Mouse (Mus musculus): Measurements from ENCODE around the gene Arsa.

Gene Arsa

DNA sequence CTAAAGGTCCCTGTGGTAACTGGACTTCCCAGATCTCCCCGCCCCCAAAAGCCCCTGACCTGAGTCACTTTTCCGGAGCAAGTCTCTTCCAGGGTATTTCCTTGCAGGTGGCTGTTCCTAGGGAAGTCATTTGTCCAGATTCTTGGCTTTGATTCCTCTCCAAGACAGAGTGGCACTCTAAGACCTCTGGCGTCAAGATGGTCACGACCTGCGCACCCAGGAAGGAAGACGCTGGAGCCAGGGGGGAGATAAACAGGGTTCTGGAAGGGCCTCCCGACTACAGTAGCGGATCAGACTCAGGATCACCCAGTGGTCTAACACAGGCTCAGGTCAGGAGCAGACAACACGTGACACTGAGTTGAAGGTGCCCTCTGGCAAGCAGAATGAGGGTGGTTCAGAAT is at the start of gene Arsa:
Gene Arsa, minus strand, starts transcription at position 335 of the 401 bp plus-strand sequence.
- DNase-seq: peak; percentile 19

DNA sequence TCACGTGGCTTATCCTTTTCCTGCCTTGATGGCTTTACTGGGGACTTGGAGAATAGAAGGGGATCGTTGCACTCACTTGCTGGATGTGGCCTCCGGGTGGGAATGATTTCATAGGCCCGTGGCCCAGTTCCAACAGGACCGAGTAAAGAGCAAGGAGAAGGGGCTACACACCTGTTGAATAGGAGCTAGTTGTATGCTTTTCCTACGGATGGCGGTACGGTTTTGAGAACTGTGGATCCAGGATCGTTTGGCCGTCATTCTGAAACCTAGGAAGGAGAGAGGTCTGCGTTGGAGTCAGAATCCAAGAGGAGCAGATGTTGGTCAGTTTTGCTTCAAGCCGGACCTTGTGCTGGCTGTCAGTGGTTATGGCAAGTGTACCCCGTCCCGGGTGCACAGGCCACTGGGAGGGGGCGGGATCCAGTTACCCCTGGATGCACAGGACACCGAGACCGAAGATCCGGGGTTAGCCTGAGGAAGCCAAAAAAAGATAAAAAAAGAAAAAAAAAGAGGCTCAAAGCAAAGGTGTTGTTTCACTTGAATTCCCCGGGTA is 49.6 kb upstream of the Arsa start:
- no peak for DNase-seq

DNA sequence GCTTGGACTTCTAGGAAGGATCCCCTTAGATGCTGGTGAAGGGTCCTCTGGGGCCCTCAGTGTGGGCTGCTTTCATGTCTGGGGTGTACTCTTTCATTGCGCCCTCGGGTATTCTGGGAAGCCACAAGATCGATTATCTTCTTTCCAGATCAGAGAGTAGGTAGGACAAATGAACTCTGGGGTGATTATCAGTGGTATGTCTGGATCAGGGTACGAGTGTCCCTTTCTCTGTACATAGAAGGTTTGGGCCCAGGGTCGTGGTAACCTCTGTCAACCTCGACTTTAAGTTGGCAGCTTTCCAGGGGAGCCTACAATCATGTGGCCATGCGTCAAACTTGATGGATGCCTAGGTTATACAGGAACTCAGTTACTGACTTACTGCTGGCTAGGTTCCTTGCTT is 48.7 kb upstream of the Arsa start:
- DNase-seq: no peak

DNA sequence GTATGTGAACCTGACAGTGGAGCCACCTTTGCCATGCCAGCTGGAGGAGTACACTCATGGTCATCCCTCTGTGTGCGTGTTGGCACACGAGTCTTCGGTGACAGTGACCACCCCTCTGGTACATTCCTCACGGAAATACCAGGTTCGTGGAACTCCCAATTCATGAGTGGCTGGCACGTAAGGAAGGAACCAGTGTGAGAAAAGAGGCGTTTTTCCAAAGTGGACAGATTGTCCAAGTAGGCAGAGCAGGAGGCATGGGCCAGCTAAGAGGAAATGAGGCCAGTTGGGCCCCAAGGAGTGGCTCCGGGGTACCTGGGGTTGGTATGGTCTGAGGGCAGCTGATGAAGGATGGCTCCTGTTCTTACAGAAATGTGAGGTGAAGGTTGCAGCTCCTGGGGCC is 48.2 kb upstream of the Arsa start:
- no peak for DNase-seq

DNA sequence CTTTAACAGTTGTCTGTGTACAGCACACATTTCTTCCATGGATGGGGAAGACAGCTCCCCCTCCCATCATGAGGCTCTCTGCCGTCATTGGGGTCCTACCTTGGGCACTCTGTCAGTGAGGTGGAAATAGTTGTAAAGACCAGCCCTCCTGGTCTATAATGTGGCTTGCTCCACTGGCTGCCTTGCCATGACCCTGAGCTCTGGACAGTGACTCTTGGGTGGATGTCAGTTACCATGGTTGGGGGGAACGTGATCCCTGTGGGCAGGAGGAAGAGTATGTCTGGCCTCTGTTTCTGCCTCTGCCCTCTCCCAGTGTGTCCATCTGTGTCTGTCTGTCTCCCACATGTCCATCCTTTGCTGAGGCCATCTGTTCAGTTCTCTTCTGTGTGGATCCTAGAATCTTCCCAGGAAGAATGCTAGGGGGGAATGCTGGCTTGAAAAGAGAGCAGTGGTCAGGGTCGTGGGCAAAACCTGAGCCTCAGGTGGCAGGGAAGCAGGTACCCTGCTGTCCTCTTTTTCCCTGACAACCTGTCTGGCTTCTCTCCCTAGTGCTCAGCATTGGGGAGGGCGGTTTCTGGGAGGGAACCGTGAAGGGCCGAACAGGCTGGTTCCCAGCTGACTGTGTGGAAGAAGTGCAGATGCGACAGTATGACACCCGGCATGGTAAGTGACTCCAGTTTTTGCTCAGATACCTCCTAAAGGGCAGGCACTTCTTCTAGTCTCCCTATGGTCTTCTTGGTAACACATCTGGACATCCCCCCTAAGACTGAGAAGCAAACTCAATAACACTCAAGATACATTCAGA is 47.6 kb upstream of the Arsa start:
- no peak for DNase-seq

DNA sequence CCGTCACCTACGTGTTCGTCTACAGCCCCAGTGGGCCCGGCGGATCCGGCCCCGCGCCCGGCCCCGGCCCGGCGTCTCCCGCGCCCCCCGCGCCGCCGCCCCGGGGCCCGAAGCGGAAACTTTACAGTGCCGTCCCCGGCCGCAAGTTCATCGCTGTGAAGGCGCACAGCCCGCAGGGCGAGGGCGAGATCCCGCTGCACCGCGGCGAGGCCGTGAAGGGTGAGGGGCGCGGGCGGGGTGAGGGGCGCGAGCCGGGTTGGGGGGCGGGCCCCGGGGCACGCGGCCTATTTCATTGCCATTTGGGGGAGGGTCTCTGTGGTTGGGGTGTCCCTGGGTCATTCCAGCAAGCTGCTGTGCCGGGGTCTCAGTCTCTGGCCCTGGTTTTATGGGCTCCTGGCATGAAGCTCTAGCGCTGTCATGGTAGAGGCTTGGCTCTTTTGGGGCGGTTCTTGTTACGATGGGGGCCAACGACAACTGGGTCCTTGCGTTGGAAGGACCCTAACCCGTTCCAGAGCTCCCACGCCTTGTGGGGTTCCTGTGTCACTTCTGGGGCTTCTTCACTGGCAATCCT is 46.9 kb upstream of the Arsa start:
- no peak for DNase-seq

DNA sequence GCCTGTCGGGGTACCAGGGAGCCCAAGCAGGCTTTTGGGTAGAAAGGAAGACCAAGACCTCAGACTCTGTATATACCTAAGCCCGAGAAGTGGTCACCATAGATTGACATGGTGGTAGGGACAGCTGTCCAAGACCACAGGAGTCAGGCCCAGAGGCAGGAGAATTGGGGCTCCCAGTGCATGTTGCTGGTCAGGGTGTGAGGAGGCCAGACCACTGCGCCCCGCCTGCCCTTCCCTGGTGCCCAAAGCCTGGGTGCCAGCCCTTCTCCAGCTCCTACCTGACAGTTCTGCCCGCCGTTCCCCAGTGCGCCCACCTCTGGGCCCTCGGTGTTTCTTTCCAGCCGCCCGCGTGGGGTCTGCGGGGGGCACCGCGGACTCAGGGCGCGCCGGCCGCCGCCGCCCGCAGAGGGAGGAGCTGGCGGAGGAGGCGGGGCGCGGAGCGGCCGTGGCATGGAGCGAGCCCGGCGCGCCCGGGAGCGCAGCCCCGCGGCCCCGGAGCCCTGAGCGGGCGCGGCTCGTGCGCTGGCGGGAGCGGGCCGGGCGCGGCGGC is 46.1 kb upstream of the Arsa start:
- no peak for DNase-seq

DNA sequence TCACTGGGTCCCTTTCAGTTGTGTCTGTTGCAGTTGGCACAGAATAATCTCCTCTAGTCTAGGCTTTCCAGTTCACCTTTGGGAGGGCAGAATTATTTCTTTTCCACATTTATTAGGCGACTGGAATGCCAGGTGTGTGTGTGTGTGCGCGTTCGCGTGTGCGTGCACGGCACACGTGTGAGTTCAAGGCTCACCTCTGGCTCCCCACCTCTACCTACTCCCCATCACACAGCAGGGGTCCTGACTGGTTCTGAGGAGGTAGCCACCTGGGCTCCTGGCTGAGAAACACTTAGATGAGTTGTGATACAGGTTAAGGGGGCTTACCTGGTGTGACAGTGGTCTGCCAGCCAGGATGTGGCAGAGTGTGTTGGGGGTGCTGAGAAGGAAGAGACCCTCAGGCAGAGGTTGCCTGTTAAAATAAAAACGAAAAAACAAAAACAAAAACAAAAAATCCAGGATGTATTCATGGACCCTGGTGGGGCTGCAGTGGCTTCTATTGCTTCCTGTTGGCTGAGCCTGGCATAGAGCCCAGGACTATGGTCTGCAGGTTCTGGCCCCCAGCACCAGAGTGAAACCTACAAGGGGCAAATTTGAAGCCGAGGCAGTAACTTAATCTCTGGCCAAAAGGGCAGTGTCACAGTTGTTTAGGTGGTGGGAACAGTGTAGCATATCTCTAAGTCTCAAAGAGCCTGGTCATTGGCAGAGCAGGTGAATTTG is 45.5 kb upstream of the Arsa start:
- DNase-seq: no peak

DNA sequence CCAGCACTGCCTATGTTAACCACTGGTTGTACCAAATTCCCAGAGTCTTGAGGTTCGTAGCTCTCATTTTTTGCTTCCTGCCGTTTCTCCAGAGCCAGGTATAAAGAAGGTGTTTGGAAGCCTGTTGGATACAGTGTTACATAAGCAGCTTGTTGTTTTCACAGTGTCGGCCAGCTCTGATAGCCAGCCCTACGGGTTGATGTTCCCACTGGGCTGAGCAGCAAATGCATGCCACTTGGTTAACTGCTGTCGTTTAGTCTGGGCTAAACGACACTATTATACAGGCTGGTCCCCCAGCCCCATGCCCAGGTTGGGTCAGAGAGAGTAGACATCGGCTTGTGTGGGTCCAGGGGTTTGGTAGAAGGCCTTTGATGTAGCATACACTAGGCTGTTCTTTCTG is 44.7 kb upstream of the Arsa start:
- no peak for DNase-seq

DNA sequence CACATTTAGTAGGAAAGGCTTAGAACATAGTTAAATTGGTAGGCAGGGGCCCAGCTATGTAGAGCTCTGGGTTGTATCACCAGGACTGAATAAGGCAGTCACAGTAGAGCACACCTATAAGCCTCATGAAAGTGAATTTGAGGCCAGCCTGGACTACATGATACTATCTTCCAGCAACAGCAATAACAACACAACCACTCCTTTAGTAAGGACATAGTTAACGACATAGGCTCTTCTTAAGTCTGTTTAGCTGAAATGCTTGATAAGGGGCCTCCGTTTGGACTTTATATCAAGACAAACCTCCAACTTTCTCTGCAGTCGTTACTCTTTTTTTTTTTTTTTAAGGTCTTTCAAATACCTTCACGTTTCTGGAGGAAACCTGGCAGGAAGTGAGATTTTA is 35.5 kb upstream of the Arsa start:
- no peak for DNase-seq

DNA sequence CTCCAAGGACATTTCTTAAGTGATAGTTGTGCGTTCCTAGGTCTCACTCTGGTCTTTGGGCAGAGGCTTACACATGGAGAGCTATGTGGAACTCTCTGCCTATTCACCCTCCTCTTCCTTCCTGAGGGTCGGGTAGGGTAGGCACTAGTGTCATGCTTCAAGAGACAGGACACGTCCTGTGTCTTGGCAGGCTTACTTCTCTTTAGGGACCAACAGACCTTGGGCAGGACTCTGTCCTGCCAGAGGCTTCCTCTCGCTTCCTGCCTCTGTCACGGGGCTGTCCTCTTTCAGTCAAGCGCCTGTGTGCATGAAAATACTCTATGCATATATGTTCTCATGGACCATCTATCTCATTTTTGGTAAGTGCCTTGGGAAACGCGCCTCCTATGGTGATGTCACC is 30.5 kb upstream of the Arsa start:
- no peak for DNase-seq

DNA sequence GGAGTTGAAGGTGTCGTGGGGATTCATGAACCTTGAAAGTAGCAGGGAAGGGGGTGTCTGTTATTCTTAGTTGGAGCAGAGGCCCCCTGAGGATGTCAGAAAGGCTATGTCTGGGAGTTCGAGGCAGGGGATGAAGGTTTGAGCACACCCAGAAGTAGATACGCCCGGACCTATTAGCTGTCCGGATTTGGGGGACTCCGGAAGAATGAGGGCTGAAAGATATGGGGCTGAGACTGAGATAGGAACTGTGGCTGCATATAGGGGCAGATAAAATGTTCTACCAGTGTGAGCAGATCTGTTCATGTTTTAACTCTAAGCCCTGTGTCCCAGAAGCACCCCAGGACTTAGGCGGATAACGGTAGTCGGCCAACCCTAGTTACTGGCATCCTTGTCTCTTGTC is 27.6 kb upstream of the Arsa start:
- no peak for DNase-seq

DNA sequence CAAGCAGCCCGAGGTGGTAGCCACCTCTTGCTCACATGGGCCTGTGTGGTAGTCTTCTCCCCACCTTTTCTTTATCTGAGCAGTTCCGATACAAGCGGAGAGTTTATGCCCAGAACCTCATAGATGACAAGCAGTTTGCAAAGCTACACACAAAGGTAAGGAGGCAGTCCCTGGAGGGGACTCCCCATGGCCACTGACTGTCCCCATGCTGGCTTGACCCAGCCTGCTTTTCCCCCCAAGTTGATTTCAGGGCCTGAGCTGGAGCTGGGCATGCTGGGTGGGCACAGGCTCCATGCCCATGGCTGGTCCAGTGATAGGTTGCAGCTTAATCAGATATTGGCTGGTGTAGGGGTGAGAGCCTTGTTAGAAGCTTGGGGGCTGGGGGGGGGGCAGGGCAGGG is 24.1 kb upstream of the Arsa start:
- DNase-seq: no peak

DNA sequence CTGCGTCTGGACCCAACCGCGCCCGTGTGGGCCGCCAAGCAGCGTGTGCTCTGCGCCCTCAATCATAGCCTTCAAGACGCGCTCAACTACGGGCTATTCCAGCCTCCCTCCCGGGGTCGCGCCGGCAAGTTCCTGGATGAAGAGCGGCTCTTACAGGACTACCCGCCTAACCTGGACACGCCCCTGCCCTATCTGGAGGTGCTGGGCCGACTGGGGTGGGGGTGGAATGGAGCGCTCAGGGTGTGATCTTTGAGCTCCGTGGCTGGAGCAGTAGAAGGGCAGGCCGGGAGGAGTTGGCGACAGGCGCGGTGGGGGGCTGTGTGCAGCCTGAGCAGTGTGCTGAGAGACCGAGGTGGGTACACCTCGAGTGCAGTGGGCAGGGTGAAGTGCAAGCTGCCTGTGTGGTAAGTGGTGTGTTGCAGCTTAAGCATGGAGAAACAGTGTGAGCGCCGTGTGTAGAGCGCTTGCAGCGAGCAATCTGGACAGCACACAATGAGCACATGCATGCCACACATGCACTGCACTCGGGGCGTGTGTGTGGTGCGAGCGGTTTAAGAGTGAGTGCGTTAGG is 23.1 kb upstream of the Arsa start:
- no peak for DNase-seq

DNA sequence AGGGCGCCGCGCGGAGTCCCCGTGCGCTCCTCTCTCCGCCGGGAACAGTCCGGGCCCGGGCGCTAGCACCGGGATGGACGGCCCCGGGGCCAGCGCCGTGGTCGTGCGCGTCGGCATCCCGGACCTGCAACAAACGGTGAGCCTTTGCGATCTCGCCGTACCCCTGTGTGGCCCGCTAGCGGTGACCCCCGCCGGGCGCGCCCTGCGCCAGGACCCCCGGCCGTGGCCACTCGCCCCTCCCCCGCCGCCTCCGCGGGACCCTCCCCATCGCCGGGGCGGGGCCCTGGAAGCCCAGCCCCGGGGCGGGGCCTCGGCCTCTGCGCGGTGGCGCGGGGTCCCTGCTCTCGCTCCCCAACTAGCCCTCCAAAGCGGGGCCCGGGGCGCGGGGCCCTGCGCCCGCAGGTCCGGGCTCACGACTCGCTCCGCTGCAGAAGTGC is 22.6 kb upstream of the Arsa start:
- DNase-seq: peak; percentile 44

DNA sequence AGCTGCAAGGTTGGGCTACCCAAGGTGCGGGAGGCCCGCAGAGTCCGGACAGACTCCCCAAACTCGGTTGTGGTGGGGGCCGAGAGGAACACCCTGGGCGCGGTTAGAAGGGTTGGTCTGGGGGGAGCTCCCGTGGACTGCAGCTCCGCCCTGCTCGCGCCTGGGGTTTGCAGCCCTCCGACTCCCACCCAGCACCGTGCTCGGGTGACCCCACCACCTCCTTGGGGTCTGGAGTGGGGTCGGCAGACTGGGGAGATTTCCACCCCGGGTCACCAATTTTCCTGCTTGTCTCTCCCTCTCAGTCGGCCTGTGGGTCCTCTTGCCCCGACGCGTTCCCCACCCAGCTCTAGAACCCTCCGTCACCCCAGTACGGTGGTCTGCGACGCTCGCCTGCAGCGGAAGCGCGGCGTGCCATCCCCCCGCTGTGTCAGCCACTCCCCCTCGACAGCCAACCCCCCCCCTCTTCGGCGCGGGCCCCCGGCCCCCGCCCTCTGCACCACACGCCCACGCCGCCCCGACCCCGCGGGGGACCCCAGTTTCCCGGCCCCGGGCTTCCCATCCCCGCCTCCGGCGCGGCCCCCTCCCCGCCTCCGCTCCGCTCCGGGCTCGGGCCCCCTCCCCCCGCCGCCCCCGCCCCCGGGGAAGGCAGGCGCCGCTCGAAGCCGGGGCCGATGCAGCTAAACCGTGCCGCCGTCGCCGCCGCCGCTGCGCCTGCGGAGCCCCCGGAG is 21.9 kb upstream of the Arsa start, which contains the start of gene Shank3:
Gene Shank3, plus strand, starts transcription at position 663 of the 728 bp plus-strand sequence.
- no peak for DNase-seq

DNA sequence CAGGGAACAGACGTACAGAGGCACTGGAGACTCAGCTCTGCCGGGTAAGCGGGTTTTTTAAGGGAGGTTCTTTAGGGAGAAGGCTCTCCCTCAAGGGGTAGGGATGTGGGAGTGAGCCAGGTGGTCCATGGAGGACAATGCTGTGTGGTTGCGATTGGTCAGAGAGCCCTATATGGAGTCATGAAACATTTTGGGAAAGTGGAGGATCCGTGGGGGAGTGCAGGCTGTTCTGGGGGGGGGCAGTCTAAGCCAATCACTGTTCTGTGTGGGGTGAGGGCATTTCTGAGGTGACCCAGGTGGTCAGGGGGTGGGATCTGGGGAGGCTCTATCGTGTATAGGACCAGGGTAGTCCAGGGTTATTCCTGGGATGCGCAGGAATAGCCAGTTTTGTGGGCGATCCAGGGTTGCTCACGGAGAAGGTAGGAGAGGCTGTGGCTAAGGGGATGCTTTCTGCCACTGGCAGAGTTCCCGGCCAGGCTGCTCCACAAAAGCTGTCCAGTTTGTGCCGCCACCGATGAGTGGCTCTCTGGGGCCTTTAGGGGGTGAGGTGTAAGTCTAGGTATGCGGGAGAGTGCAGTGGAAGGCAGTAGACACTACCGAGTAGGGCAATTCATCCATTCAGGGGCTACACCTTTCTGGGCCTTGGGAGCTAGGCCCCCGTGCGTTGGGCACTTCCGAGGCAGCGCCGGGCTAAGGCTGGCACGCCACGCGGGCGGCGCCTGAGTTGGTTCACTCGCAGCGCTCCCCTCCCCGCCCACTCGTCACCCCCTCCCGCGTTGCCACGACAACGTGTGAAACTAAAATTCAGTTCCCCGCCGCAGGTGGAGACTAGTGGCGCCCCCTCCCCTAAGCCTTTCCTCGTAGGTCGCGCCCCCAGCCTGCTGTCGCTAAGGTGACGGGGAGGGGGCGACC is 21.1 kb upstream of the Arsa start:
- peak; percentile 60 for DNase-seq

DNA sequence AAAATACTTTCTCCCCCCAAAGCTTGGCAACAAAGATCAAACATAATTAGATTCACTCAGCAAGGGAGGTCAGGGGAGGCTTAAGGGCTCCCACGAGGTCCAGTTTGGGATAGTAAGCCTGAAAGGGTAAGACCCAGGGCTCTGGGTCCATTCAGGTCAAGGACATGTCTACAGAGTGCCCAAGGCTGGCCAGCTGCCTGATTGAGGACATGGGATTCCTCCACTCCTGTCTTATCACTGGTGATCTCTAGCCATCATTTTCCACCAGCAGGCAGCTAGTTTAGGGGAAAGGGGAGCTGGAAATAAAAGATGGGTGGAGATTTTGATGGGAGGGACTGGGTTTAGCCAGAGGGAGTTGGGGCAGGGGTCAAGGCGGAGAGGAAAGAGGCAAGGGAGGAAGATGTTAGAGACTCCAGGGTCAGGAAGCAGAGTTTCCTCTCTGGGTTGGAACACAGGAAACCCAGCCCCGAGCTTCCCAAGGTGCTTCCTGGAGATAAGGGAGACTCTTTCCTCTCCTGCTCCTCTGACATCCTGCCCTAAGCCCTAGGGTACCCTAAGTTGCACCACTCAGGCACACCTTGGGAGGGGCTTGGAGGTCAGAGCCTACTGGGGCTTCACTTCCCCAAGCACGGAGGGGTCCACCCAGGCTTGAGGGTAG is 20.3 kb upstream of the Arsa start:
- DNase-seq: peak; percentile 67

DNA sequence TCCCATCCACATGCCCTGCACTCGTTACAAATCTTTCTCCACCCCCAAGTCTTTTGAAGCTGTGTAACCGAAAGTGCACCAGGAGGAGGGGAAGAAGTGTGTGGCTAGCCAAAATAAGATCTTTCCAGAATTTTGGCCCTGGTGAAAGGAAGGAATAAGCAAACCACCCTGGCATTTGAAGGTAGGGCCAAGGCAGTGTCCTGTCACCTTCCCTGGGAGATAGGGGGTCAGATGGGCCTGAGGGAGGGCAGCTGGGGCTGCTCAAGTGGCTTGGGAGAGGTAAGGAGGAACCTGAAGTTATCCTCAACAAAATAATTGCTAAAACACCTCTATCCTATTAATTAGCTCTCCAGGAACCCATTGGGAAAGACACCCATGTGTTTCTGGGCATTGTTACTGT is 19.6 kb upstream of the Arsa start:
- no peak for DNase-seq

DNA sequence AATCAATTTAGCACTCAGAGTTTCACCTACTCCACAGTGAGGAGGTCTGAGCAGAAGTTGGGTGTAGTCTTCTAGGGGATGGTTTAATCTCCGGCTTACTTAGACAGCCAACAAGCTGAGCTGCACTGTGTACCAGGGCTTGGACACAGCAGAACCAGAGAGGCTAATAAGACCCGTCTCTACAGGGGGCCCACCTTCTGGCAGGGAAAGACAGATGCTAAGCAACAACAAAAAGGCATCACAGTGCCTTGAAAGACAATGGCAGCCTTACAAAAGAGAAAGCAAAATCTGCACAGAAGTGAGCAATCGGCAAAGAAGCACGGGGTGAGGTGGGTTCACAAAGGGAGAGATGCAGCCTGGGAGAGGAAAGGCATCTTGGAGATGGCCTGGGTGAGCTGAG is 18.9 kb upstream of the Arsa start:
- DNase-seq: no peak

DNA sequence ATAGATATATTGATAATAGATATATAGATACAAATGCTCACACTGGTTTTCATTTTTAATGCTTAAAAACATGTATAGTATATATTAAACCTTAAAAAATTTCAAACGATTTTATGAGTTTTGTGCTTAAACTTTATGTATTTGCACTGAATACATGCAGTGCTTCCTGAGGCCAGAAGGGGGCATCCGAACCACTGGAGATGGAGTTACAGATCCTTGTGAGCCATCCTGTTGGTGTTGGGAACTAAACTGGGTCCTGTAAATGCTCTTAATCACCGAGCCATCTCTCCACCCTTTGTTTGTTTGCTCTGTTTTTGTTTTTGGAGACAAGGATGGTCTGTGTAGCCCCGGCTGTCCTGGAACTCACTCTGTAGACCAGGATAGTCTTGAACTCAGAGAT is 17.7 kb upstream of the Arsa start:
- no peak for DNase-seq

Measured in lung, postnatal 14 days (tissue).